Mouse (Mus musculus): ENCODE results near the gene Rgl1.

DNA sequence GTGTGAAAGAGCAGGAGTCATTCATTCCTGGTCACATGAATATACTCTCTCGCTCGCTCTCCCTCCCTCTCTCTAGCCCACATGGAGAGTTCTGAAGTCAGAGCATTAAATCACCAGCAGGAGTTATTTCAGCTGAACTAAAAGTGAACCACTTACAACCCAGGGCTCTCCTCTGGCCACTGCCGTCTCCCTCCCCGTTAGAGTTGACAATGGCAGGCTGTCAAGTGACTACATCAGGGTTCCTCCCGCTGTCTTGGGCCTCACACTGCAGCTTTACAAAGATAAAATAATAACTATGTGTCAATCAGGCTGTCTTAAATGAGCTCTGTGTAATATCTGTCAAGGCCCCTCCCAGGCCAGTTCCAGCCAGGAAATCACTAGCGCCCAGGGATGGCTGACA lies 63.2 kb downstream of the Rgl1 start:
- TF ChIP-seq CTCF (IDR thresholded peaks at IDR 0.05; ENCODE audit: low read depth, low read length) (no peak), POLR2A (IDR thresholded peaks at IDR 0.05; ENCODE audit: insufficient read depth, low read length) (no peak), EP300 (IDR thresholded peaks at IDR 0.05; ENCODE audit: insufficient read depth, low read depth, low read length) (no peak)
